Mouse (Mus musculus): ENCODE data around the gene 4930558K02Rik.

DNA sequence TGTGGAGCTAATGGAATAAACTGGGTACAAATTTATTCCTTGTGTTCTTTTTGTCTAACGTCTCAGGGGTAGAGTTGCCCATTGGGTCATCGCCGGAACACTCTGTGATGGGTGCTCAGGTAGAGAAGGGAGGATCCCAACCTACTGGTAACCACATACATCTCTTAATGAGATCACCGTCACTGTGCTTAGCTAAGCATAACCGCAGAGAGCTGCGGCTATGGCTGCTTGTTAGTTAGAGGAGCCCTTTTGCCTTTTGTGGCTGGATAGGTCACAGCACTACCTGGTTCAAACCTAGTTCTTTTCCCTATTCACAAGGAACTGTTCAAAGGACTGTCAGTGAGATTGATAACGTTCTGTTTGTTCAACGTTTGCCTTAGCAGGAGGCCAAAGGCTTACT, 70.4 kb downstream of the 4930558K02Rik start:
- no peak for TF ChIP-seq CTCF (IDR thresholded peaks at IDR 0.05; ENCODE audit: borderline replicate concordance, insufficient read depth, low read depth, low read length)
- TF ChIP-seq POLR2A (IDR thresholded peaks at IDR 0.05; ENCODE audit: borderline replicate concordance, insufficient read depth, low read length): no peak
